Mouse (Mus musculus) cerebellum, adult (tissue): Measurements from ENCODE around the gene Fat1.

Experiments used
- ATAC-seq: cut with Nextera tagmentation; 2 replicates; pipeline ENCODE4 v1.9.2; 2017; ENCODE audit warnings: mild to moderate bottlenecking, moderate library complexity, mixed read lengths; ENCODE audit not compliant: insufficient number of reproducible peaks, low FRiP score, low TSS enrichment

Fat1 gene

DNA sequence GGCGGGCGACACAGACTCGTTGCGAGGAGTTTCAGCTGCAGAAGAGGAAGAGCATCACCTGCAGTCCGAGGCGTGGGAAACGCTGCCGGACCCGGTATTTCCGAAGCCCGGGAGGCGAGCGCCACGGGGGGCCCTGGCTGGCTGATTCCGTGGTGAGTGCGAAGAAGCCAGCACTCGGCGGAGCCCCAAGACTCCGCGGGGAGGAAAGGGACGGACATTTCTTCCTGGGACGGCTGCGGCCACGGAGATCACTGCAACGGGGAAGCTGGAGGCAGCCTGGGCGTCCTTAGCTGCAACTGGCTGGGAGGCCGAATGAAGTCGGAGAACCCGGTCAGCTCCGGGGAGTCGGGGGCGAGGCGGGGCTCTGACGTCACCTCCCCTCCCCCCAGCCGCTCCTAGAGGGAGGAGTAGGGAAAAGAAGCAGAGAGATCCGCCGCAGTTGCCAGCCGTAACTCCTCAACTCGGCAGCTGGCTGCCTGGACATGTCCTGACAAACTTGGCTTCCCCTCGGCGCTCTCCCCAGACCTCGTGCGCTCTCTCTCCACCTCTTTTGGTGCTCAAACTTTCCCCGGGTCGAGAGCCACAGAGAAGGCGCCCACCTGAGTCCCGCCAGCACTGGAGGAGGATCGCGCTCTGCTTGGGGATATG, at the start of gene Fat1:
Fat1 (plus strand) TSS at position 598 of the 648 bp plus-strand sequence.
- peak; percentile 54 for ATAC-seq

DNA sequence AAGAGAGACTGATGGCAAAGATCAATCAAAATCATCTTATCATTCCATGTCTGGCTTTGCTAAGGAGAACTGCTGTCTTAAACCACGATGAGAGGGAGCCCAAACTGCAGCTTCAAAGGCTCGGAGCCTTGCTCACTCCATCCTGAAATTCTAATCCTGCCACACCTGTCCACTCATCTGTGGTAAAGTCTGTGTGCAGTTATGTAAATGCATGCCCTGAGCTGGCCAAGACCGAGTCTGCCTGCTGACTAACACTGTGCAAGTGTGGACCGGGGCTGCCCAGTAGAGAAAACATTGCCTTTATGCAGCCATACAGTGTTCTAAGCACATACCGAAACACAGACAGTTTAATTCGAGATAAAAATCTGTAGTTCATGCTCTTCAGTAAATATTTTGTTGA, 40.6 kb upstream of the Fat1 start:
- no peak for ATAC-seq

- ATAC-seq = no peak
Measured at GRCm38 (mm10) chr8:44899575-44899991, 35.7 kb upstream of the Fat1 start.

DNA sequence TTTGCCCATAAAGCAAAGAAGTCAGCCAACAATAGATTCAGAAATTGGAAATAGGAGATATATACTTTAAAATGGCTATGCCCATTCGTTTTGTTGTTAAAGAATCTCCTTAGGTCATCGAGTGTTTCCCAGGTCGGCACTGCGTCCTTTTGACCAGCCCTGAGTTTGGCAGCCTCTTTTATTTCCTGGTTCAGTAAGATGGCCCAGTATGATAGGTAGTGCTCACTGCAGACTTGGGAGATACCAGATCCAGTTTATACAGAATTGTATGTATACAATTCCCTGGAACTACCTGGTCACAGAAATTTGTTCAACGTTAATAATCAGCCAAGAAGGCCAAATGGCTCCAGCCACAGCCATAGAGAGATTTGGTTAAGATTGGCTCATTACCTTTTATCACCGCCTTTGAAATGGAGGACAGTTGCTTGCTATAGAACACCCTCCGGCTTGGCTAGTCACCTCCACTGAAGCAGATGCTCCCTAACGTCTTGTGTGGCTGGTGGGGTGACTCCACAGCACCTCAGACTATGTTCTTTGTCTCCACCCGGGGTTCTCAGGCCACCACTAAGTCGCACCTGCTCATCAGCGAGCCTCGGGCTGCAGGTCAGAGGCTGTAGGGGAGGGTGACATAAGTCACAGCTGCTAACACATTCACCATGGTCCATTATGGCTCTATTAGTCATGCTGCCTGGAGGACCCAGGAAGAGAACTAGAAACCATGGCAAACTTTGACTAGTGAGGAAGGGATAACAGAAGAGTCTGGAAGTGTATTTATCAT, 23.9 kb upstream of the Fat1 start:
- ATAC-seq = no peak

DNA sequence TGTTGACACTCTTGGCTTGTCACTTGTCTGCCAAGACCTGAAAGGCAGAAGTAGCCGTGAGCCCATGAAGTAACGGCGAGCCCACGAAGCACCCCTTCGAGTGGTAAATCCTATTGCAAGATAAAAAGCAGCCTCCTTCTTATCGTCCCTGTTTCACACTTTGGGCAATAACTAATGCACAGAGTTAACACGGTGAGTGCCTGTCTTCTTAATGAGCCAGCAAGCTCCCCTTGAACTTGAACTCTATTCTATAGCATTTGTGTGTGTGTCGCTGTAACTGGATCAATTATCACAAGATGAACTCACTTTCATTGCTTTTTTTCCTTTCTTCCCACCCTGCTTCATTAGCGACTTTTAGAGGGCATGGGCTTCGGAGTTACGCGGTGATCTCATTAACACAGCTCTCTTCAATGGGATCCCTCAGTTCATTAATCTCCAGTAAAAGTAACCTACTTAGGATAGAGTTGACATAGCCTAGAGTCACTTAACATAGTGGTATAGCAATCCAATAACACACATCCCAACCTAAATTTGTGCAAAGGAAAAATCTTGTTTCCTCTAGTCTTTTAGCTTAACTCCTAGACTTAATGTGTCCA, 15.7 kb upstream of the Fat1 start:
- ATAC-seq = no peak

DNA sequence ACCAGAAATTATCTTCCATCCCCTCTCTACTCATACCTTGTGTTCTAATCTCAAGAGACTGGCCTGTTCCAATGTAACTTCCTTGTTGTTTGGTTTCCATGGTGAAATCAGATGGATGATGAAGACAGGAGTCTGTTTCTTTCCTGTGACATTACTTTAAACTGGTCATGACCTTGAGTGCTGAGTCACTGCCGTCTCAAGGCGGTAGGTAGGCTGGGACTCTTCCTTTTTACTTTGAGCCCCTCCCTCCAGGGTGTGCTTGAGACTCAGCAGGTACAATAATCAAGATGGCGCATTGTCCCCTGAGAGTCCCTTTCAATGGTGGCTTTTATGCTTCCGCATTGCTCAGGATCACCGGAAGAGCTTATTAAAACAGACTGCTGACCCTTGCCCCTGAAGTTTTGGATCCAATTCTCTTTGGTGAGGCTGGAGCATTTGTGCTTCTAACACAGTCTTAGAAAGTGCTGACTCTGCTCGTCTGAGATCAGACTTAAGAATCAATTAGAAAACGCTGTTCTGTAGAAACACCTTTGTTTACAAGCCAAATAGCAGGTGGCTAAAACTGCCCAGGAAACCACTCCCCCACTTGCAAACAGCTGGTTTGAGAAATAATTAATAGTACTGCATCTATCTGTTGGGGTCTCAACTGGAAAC, 14.7 kb upstream of the Fat1 start:
- no peak for ATAC-seq

- ATAC-seq = no peak
Measured at GRCm38 (mm10) chr8:44924995-44925394, 10.3 kb upstream of the Fat1 start.

DNA sequence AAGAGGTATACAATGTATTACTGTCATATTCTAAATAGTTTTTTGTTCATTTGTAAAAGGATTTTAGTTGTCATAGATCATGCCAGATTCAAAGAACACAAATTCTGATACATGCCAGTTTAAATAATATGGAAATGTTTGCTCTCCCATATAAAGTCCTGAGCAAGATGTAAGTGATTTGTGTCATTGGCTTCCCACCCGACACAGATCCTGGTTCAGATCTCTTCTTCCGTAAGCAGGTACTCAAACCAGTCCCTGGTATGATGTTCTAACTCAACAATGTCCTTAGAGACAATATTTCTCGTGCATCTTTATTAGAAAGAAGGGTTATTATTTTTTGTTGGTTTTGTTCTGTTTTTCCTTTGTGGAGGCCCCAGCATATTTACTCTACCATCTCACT, 5.2 kb upstream of the Fat1 start:
- ATAC-seq = no peak

DNA sequence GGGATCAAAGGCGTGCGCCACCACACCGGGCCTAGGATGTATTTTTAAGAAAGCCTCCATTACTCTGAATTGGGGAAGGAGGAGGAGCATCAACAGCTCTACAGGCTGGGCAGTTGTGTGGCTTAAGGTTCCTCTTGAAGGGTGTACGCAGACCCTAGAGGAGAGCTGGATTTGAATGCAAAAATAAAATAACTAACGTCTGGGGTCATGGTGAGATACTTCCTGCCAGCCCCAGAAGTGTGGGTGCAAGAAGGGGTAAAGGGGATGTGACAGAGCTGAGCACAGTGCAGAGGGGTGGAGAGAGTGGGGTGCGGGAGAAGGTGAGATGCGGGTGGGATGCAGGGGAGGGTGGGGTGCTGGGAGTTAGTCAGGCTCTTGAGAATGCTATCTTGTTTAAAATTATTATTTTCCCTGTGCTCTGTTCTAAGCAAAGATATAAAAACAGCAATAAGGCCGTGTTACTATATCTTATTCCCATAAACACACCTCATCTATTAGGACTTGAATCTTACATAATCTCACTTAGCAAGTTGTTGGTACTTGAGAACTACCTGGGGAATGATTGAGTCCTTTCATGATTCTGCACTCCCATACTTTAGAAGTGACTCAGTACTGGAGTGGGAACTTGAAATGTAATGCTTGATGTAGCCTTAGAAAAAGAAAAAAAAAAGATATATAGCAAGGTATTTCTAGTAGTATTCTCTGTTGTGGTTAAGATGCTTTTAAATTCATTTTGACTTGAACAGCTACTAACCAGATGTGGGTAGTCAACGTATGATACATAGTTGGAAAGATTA, 2.5 kb upstream of the Fat1 start:
- ATAC-seq = no peak

DNA sequence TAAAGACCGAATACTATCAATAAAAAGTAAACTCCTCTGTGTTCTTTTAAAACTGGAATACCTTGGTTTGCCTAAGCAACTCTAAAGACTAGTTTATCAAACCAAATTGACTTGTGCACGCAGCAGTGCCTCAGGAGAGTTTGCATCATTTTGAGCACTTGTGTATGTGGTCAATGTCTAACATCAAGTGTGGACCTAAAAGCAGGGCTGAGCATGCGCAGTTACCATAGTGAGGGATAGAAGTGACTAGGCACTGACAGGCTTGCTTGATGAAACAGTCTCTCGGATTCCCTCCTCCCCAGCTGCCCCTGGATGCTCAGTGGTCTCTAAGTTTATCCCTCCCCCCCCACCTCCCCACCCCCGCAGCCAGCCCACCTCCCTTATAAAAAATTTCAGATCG, 1.8 kb upstream of the Fat1 start:
- no peak for ATAC-seq

DNA sequence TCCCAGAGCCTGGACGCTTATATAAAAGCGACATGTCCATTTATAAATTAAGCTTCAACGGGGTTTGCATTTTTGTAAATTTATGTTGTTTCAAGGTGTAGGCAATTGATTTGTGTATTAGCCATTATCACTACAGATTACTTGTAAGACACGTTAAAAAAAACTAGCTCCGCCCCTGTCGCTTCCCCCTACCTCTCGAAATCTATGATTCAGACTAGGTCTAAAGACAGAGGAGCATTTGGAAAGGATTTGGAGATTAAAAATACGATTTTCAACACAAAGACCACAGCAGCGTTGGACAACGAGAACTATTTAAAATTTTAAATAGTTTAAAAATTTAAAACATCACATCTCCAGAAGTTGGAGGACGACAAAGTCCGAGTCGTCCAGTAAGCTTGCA, 831 bp upstream of the Fat1 start:
- no peak for ATAC-seq

GRCm38 (mm10) chr8:44935741-44936140, 494 bp downstream of the Fat1 start:
- peak; percentile 62 for ATAC-seq

GRCm38 (mm10) chr8:44936481-44936961, 1.3 kb downstream of the Fat1 start:
- no peak for ATAC-seq

GRCm38 (mm10) chr8:44937141-44937825, 2.0 kb downstream of the Fat1 start:
- no peak for ATAC-seq

DNA sequence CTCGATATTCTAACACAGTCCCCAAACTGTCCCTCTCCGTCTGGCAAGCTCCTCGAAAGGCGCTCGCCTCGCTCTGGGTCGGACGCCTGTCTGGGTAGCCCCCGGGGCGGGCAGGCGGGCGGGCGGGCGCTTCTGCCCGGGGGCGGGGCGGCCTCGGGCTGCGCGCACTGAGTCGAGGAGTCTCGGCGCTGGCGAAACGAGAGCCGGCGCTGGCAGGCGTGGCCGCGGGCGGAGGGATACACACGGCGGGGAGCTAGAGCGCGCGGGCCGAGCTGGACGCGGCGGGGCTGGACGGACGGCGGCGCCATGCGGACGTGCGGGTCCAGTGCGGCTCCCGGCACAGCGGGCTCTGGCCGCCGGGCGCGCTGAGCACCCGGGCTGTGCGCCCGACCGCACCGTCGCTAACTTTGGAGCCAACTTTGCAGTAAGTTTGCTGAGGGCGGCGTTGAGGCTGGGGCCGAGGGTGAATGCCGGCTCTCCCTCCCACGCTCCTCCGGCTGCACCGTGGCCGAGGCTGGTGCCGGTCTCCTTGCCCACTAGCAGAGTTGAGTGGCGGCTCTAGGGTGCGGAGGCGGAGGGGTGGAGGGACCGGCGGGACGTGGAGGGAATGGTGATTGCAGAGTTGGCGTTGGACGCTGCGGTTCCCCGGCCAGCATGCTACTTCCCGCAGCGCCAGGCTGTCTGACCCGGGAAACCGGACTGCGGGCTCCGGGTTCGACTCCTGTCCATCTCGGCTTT, 2.8 kb downstream of the Fat1 start:
- peak; percentile 53 for ATAC-seq

DNA sequence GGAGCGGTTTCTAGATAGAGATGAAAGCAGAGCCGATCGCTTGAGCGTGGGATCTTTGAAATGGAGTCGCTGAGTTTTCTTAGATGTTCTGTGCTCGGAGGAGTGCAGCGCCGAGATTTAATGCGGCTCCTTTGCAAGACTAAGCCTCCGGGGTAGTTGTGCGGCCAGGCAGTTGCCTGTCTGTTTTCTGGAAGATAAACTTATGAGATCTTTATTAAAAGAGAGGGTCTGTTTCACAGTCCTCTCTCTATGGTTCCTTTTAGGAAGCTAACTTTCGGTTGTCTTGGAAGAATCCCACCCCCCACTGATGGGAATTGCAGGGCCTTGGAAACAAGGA, 3.4 kb downstream of the Fat1 start:
- no peak for ATAC-seq

DNA sequence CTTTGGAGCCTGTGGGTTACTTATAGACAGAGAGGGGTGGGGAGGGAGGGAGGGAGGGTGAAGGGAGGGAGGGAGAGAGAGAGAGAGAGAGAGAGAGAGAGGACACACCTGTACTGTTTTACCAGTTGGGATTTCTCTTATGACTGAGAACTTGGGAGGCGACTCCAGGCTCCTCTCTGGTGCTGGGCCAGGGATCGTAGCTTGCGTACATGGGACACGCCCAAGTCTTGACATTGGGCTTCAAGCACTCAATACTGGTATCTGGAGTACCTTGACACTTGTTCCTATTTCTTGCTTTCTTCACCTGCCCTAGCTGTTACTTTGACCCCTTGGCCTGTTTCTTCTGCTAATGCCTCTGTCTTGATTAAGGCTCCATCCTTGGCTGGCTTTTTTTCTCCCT, 10.3 kb downstream of the Fat1 start:
- ATAC-seq = no peak

- ATAC-seq = no peak
Measured at GRCm38 (mm10) chr8:44948597-44948996, 13.3 kb downstream of the Fat1 start.

DNA sequence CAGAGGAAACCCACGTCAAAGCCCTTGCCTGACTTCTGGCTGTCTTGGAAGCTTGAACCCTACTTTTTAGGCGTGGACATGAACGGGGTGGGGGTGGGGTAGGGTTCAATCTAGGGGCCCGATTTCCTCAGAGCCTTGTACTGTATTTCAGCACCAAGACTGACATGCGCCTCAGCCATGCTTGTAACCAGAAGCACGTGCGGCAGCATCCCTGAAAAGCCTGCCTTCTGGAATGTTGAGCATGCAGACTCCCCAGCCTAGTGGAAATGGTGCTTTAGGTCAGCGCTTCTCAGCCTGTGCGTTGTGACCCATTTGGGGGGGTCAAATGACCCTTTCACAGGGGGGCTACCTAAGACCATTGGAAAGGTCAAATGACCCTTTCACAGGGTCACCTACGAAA, 25.2 kb downstream of the Fat1 start:
- no peak for ATAC-seq
